Mouse (Mus musculus): ENCODE data around the gene Psors1c2. TPM values are rescaled to one million over a fixed set of nuclear protein-coding genes. Genes with fewer than 3 reads are reported as not detected.

Gene Psors1c2
- total RNA-seq, 1 experiment from 2014 or later, result not detected

GRCm38 (mm10) chr17:35517526-35517925, 15.5 kb upstream of the Psors1c2 start:
- DNase-seq, result peak; percentile 33

- DNase-seq, result no peak
Observed at GRCm38 (mm10) chr17:35524354-35524753, 8.6 kb upstream of the Psors1c2 start.

- DNase-seq, result no peak
Observed at GRCm38 (mm10) chr17:35526644-35527043, 6.4 kb upstream of the Psors1c2 start.

GRCm38 (mm10) chr17:35532360-35532759, 641 bp upstream of the Psors1c2 start:
- no peak for DNase-seq

GRCm38 (mm10) chr17:35534343-35534742, 1.3 kb downstream of the Psors1c2 start:
- peak; percentile 84 for DNase-seq

GRCm38 (mm10) chr17:35537421-35537820, 4.4 kb downstream of the Psors1c2 start:
- no peak for DNase-seq

GRCm38 (mm10) chr17:35538476-35538875, 5.5 kb downstream of the Psors1c2 start:
- DNase-seq, result no peak

GRCm38 (mm10) chr17:35539540-35539939, 6.5 kb downstream of the Psors1c2 start:
- DNase-seq, result no peak

GRCm38 (mm10) chr17:35542761-35543411, 9.9 kb downstream of the Psors1c2 start:
- DNase-seq, result no peak

- no peak for DNase-seq
Observed at GRCm38 (mm10) chr17:35543412-35543861, 10.4 kb downstream of the Psors1c2 start.

GRCm38 (mm10) chr17:35544001-35544400, 11.0 kb downstream of the Psors1c2 start:
- DNase-seq, result no peak

- DNase-seq, result peak; percentile 75
Observed at GRCm38 (mm10) chr17:35544680-35545079, 11.7 kb downstream of the Psors1c2 start.

- no peak for DNase-seq
Observed at GRCm38 (mm10) chr17:35547465-35547864, 14.5 kb downstream of the Psors1c2 start.

GRCm38 (mm10) chr17:35548636-35549035, 15.6 kb downstream of the Psors1c2 start:
- DNase-seq, result no peak

- DNase-seq, result peak; percentile 91
Observed at GRCm38 (mm10) chr17:35549437-35550142, 16.6 kb downstream of the Psors1c2 start.

- no peak for DNase-seq
Observed at GRCm38 (mm10) chr17:35550143-35550494, 17.1 kb downstream of the Psors1c2 start.

- peak; percentile 56 for DNase-seq
Observed at GRCm38 (mm10) chr17:35550871-35551270, 17.9 kb downstream of the Psors1c2 start.

- DNase-seq, result peak; percentile 74
Observed at GRCm38 (mm10) chr17:35551881-35552414, 18.9 kb downstream of the Psors1c2 start, which contains the start of gene Cdsn. Gene Cdsn, plus strand, starts transcription at chr17:35552128.

GRCm38 (mm10) chr17:35554321-35554720, 21.3 kb downstream of the Psors1c2 start:
- no peak for DNase-seq

- DNase-seq, result no peak
Observed at GRCm38 (mm10) chr17:35554761-35555397, 21.9 kb downstream of the Psors1c2 start.

- no peak for DNase-seq
Observed at GRCm38 (mm10) chr17:35556186-35556765, 23.3 kb downstream of the Psors1c2 start.

- DNase-seq, result peak; percentile 80
Observed at GRCm38 (mm10) chr17:35556812-35557211, 23.8 kb downstream of the Psors1c2 start.

- DNase-seq, result no peak
Observed at GRCm38 (mm10) chr17:35557351-35557750, 24.4 kb downstream of the Psors1c2 start.

Measured in adrenal gland, postnatal 14 days (tissue).